Mouse (Mus musculus) kidney, adult 9 months (tissue): Measurements from ENCODE around the gene Hspb6.

Source experiments
- DNase-seq: peaks from one replicate; pipeline ENCODE4 v3.0.0; 2022

Hspb6 gene

DNA sequence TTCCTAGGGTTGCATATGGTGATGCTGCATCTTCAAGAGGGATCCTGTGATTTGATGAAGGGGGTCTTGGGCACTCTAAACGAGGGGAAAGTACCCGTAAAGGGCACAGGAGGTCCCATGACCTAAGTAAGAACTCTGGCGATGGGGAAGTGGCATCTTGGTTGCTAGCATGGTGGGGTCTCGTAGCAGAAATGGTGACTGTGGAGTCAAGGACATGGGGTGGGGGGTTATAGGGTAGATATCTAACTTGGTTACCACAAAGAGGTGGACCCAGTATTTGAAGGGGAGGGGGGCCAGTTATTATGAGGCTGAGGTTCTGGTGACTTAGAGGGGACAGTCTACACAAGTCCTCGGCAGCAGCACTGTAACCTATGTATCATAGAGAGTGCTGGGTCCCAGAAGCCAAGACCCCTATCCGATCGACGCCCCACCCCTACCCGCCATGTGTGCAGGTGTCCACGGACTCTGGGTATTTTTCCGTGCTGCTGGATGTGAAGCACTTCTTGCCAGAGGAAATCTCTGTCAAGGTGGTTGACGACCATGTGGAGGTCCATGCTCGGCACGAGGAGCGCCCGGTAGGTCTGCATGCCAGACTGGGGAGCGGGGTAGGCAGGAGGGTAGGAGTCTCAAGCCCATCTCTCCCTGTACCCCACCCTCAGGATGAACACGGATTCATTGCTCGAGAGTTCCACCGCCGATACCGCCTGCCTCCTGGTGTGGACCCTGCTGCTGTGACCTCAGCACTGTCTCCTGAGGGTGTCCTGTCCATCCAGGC is 2.0 kb downstream of the Hspb6 start:
- peak; percentile 23 for DNase-seq

GRCm38 (mm10) chr7:30556894-30557536 is 5.0 kb downstream of the Hspb6 start:
- DNase-seq: no peak

DNA sequence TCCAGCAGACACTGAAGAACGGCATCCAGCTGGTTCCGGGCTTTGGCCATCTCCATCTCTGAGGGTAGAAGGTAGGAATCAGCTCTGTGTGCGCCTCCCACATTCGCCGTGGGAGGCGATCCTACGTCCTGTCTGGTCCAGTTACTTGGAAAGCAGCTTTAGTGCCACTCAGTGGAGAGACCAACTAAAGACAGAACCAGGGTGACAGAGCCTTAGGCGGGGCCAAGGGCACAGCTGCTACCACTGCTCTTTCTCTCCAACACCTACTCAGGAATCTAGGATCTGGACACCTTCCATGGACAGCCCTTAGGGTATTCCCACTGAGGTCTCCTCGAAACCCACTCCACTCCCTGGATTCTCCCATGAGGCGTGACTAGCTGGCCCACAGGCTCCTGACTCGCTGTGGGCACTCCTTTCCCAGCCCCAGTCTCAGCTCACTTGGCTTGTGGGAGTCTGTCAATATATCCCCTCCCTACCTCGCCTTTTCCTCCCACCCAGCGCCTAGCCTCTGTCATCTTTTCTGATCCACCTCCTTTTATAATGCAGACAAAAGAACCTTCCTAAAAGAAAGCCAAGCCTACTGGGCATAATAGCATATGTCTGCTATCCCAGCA is 6.0 kb downstream of the Hspb6 start:
- no peak for DNase-seq

- DNase-seq: peak; percentile 24
Measured at GRCm38 (mm10) chr7:30558656-30559442, 6.9 kb downstream of the Hspb6 start.

- peak; percentile 100 for DNase-seq
Measured at GRCm38 (mm10) chr7:30559443-30559954, 7.5 kb downstream of the Hspb6 start, which contains the start of gene Lin37. Gene Lin37 (minus strand): TSS chr7:30559838.

GRCm38 (mm10) chr7:30560296-30560695 is 8.3 kb downstream of the Hspb6 start:
- DNase-seq: no peak

DNA sequence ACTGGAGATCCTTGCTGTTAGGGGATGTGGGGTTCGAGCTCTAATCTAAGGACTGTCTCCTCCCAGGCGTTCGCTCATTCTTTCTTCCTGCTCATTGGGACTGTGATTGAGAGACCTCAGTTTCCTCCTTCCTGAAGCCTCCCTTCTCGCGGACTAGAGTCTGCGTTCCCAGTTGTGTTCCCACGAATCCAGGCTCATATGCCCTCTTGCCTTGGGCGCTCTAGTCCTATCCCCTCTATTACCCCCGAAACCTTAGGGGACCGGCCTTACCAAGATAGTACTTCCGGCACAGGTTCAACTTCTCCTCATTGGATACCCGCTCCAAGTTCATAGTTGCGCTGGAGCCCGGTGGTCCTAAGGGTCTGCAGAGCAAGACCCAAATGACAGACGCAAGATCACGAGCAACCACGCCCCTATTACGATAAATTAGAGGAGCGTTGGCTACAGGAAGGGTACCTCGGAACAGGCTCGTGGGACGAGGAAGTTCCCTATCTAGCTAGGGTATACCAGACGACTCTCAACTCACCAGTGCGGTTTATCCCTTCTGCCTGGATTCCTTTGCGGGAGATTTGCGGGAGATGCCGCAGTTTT is 10.6 kb downstream of the Hspb6 start:
- DNase-seq: no peak

DNA sequence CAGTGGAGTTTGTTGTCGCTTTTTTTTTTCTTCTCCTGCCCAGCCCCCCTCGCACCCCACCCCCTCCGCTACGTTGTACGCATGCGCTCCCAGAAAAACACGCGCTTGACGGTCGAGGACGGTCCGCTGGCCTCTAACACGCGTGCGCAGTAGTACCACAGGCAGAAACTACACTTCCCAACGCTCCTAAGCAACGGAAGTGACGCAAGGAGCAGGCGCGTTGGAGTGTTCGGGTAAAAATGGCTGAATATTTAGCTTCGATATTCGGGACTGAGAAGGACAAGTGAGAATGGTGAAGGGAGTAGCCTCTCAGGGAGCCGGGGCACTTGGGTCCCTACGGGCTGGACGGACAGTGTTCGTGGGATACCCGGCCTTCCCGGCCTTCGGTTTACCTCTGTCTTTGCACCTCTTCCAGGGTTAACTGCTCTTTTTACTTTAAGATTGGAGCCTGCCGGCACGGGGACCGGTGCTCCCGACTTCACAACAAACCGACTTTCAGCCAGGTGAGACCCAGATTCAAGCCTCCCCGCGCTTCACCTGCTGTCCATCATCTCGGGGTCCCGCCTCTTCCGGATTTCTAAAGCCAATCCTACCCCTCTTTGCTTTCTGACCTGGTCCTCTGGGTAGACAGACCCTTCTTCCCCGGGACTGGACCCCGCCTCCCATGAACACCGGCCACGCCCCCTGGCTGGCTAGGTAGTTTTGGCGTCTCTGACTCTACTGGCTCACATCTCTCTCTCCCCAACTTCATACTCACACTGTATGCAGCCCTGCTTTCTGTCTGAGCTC is 11.3 kb downstream of the Hspb6 start, which contains the start of the genes U2af1l4, Gm49396 and Psenen:
TSS of gene U2af1l4 (plus strand) at position 185 of the 789 bp plus-strand sequence.
TSS of gene Gm49396 (plus strand) at position 228 of the 789 bp plus-strand sequence.
TSS of gene Psenen (minus strand) at position 511 of the 789 bp plus-strand sequence.
- peak; percentile 98 for DNase-seq

GRCm38 (mm10) chr7:30563906-30564280 is 11.9 kb downstream of the Hspb6 start:
- no peak for DNase-seq

GRCm38 (mm10) chr7:30564970-30565571 is 13.1 kb downstream of the Hspb6 start, which contains the start of gene Igflr1:
Gene Igflr1 (plus strand): TSS chr7:30565427.
- DNase-seq: no peak

DNA sequence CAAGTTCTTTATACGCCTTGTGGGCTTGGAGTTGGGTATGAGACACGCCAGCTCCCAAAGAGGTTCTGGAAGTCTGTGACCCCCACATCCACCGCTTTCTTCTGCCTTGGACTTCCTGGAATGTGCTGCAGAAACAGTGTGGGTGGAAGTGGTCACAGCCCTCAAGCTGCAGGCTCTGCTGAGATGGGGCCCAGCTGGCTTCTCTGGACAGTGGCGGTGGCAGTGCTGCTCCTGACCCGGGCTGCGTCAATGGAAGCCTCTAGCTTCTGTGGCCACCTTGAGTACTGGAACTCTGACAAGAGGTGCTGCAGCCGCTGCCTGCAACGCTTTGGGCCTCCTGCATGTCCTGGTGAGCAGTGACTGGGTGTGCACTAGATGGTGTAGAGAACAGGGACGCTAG is 14.1 kb downstream of the Hspb6 start:
- DNase-seq: peak; percentile 35

DNA sequence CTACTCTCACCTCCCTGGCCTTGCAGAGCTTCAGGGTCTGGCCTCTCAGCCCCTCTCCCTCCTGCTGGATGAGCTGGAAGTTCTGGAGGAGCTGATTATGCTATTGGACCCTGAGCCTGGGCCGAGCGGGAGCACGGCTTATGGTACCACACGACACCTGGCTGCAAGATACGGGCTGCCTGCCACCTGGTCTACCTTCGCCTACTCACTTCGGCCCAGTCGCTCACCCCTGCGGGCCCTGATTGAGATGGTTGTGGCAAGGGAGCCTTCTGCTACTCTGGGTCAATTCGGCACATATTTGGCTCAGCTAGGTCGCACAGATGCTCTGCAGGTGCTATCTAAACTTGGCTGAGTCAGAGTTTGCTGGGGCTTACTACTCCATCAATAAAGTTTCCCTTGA is 15.6 kb downstream of the Hspb6 start:
- no peak for DNase-seq

GRCm38 (mm10) chr7:30572389-30572788 is 20.4 kb downstream of the Hspb6 start:
- no peak for DNase-seq

DNA sequence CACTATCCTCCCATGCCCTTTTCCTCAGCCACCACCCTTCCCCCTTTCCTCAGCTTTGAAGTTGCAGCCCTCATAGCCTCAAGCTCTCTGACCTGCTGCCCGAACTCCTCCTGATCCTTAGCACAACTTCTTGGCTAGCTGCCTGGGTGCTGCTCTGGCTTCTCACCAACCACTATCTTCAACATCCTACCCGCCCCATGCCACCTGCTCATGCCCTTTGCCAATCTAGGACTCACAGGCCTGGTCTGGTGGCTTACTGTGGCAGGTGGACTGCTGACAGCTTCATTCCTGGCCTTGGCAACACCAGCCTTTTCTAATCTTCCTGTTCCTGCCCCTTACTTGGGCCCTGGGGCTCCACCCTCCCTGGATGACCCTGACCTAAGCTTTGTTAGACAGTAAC is 21.0 kb downstream of the Hspb6 start:
- peak; percentile 76 for DNase-seq

GRCm38 (mm10) chr7:30579950-30580349 is 28.0 kb downstream of the Hspb6 start:
- DNase-seq: no peak

DNA sequence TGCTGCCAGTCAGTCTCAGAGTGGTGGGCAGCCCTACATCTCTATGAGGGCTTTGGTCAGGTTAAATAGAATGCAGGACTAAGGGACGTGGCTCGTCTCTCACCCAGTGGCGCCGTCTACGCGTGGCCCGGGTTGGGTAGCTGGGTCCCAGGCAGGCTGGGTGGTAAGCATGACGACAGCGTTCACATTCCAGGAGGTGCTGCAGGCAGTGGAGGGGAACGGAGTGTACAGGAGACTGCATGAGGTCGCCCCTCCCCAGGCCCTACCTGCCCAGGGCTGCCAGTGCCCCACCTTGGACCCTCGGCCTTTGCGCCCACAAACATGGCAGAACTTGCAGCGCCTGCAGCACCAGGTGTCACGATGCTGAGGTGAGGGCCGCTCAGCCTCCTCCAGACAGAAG is 29.6 kb downstream of the Hspb6 start:
- no peak for DNase-seq

DNA sequence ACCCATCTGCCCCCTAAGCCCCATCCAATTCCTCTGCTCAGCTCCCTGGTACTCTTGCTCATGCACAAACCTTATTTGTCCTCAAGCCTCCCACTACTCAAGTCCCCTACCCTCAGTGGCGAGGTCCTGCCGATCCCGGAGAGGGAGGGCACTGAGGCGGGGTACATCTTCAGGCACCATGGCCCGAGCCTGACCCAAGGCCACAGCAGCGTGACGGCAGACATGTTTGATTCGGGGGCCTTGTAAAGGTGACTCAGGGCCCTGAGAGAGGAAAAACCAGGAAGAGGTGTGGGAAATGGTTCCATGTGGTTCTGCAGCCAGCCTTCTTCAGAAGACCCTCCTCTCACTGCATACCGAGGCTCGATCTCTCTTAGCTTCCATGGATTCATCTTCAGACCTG is 32.4 kb downstream of the Hspb6 start:
- no peak for DNase-seq

GRCm38 (mm10) chr7:30585170-30585569 is 33.2 kb downstream of the Hspb6 start:
- DNase-seq: no peak

DNA sequence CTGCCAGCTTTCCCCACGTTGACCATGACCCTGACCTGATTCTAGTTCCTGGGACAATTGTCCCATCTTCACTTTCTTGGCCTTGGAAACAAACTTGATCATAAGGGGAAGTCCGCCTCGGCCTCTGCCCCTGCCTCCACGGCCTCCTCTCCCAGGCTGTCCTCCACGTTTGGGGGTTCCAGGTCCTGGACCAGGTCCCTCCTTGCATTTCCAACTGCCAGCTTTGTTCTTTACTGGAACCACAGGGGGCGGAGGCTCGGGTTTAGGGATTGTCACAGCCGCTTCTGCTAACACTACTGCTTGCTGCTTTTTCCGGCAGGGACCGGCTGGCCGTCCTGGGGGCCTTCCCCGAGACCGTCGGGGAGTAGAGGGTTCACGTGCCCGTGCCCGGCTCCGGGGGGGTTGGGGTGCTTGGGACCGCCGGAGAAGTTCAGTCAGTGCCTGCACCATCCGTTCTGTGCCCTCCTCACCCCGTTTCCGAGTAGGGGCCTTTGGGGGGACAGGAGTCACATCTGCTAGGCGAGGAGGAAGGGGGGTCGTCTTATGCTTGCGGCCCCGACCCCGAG is 34.6 kb downstream of the Hspb6 start:
- no peak for DNase-seq

- DNase-seq: peak; percentile 57
Measured at GRCm38 (mm10) chr7:30587842-30588667, 36.1 kb downstream of the Hspb6 start.
